Mouse (Mus musculus) bone marrow macrophage, adult 2 months (primary cell): ENCODE data around the gene Pcbp4.

Experiments
- CTCF ChIP-seq: IDR thresholded peaks from 2 replicates; pipeline ENCODE4 v1.5.1; 2012; ENCODE audit warnings: low read depth, mild to moderate bottlenecking, low read length, moderate library complexity
- POLR2A ChIP-seq: IDR thresholded peaks from 2 replicates; pipeline ENCODE4 v1.6.1; 2012; ENCODE audit warnings: mild to moderate bottlenecking, low read depth, low read length, borderline replicate concordance

- TF ChIP-seq POLR2A (no peak), CTCF (no peak)
These were observed 19.7 kb upstream of the Pcbp4 start for GRCm38 (mm10) chr9:106433389-106433788.
